Mouse (Mus musculus): ENCODE data around the gene Pxk. TPM values are rescaled to one million over a fixed set of nuclear protein-coding genes. Genes with fewer than 3 reads are reported as not detected.

Pxk gene
- polyA plus RNA-seq, 1 experiment: 25.1 TPM

DNA sequence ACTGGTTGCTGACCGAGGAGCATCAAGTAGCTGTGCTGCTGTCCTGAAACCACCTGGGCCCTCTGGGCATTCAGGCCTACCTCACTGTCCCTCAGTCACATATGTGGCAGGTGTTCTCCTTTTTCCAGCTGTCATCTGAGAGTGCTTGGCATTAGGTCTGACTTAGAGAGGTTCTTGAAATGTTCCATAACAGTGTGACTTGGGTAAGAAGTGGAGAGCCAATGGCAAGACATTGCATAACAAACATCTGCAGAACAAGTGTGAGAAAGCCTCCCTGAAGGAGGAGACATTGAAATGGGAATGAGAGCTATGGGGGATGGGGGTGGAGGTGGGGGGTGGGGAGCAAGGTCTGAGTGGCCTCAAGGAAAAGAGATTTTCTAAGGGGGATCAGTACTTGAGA, 15.1 kb upstream of the Pxk start:
- peaks cover 24% of the 10 kb centered on the region for H3K36me3 ChIP-seq (ENCODE audit: control insufficient read depth, insufficient read depth, low read length)
- peaks cover 11% of the 10 kb centered on the region for H3K4me1 ChIP-seq (replicated peaks; ENCODE audit: control insufficient read depth, insufficient read depth, low read length)
- TF ChIP-seq CTCF (IDR thresholded peaks at IDR 0.05; ENCODE audit: borderline replicate concordance, control insufficient read depth, extremely low read depth, insufficient read depth, low read length, poor library complexity) (no peak), POLR2A (IDR thresholded peaks at IDR 0.05; ENCODE audit: control insufficient read depth, extremely low read depth, insufficient read depth, low read length, poor library complexity) (no peak)
- no peak overlapping the region for H3K4me3 ChIP-seq (ENCODE audit: control insufficient read depth, insufficient read depth, low read length)
- DNase-seq: no peak
- H3K27ac ChIP-seq (ENCODE audit: control insufficient read depth, insufficient read depth, low read length): no peak overlapping the region
- 97% methylated on average over 1 of the region's 1 CpGs for WGBS
- no peaks in the 10 kb centered on the region for H3K27me3 ChIP-seq (ENCODE audit: control insufficient read depth, insufficient read depth, low read length)

DNA sequence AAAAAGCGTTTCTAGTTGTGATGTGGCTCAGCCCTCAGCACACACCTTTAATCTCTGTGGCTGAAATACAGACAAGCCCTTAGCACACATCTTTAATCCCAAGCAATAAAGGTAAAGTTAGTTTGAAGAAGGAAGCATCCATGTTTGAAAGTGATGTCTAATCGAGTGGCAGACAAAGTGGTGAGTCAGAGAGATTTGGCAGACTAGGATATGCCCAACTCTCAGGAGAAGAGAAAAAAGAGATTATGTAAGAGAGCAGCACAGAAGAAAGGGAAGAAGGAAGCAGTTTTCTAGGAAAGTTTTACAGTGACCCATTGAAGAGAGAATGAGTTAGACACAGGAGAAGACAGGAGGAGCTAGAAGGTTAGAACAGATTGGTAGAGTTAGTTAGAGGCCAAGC, 9.0 kb upstream of the Pxk start:
- Histone ChIP-seq H3K27ac (ENCODE audit: control insufficient read depth, insufficient read depth, low read length) (no peak overlapping the region), H3K4me3 (ENCODE audit: control insufficient read depth, insufficient read depth, low read length) (no peak overlapping the region), H3K36me3 (ENCODE audit: control insufficient read depth, insufficient read depth, low read length) (peaks cover 38% of the 10 kb centered on the region), H3K27me3 (ENCODE audit: control insufficient read depth, insufficient read depth, low read length) (no peaks in the 10 kb centered on the region), H3K4me1 (replicated peaks; ENCODE audit: control insufficient read depth, insufficient read depth, low read length) (no peaks in the 10 kb centered on the region)
- no peak for TF ChIP-seq CTCF (IDR thresholded peaks at IDR 0.05; ENCODE audit: borderline replicate concordance, control insufficient read depth, extremely low read depth, insufficient read depth, low read length, poor library complexity)
- TF ChIP-seq POLR2A (IDR thresholded peaks at IDR 0.05; ENCODE audit: control insufficient read depth, extremely low read depth, insufficient read depth, low read length, poor library complexity): no peak
- no peak for DNase-seq
- 96% methylated on average over 2 of the region's 2 CpGs for WGBS

- 91% methylated on average over 2 of the region's 2 CpGs for WGBS
Observed at GRCm38 (mm10) chr14:8092573-8092972, 5.4 kb upstream of the Pxk start.

DNA sequence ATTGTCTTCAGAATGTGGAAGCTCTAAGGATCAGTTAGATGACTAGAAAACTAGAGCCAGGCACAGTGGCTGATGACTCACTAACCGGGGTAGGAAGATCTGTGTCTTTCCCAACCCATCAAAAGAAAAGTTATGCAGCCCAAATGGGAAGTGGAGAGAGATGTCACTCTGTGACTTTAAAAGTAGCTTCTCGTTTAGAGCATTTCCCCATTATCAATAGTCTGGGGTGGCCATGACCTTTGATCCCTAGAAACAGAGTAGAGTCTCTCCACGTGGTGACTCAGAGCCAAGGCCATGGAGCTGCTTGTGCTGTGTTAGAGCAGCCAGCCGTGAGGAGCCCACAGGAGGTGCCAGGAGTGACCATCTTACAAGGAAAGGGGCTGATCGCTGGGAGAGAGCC, 4.6 kb upstream of the Pxk start:
- Histone ChIP-seq H3K36me3 (ENCODE audit: control insufficient read depth, insufficient read depth, low read length) (peaks cover 18% of the 10 kb centered on the region), H3K4me3 (ENCODE audit: control insufficient read depth, insufficient read depth, low read length) (no peak overlapping the region), H3K27me3 (ENCODE audit: control insufficient read depth, insufficient read depth, low read length) (no peaks in the 10 kb centered on the region), H3K4me1 (replicated peaks; ENCODE audit: control insufficient read depth, insufficient read depth, low read length) (peaks cover 8% of the 10 kb centered on the region), H3K27ac (ENCODE audit: control insufficient read depth, insufficient read depth, low read length) (no peak overlapping the region)
- no peak for DNase-seq
- TF ChIP-seq CTCF (IDR thresholded peaks at IDR 0.05; ENCODE audit: borderline replicate concordance, control insufficient read depth, extremely low read depth, insufficient read depth, low read length, poor library complexity): no peak
- no peak for TF ChIP-seq POLR2A (IDR thresholded peaks at IDR 0.05; ENCODE audit: control insufficient read depth, extremely low read depth, insufficient read depth, low read length, poor library complexity)
- 85% methylated on average over 5 of the region's 5 CpGs for WGBS

More at GRCm38 (mm10) chr14:8092573-8092972, 5.4 kb upstream of the Pxk start:
- Histone ChIP-seq H3K4me1 (replicated peaks; ENCODE audit: control insufficient read depth, insufficient read depth, low read length) (peaks cover 6% of the 10 kb centered on the region), H3K36me3 (ENCODE audit: control insufficient read depth, insufficient read depth, low read length) (peaks cover 21% of the 10 kb centered on the region), H3K4me3 (ENCODE audit: control insufficient read depth, insufficient read depth, low read length) (no peak overlapping the region), H3K27ac (ENCODE audit: control insufficient read depth, insufficient read depth, low read length) (no peak overlapping the region), H3K27me3 (ENCODE audit: control insufficient read depth, insufficient read depth, low read length) (no peaks in the 10 kb centered on the region)
- TF ChIP-seq POLR2A (IDR thresholded peaks at IDR 0.05; ENCODE audit: control insufficient read depth, extremely low read depth, insufficient read depth, low read length, poor library complexity) (no peak), CTCF (IDR thresholded peaks at IDR 0.05; ENCODE audit: borderline replicate concordance, control insufficient read depth, extremely low read depth, insufficient read depth, low read length, poor library complexity) (no peak)
- no peak for DNase-seq

DNA sequence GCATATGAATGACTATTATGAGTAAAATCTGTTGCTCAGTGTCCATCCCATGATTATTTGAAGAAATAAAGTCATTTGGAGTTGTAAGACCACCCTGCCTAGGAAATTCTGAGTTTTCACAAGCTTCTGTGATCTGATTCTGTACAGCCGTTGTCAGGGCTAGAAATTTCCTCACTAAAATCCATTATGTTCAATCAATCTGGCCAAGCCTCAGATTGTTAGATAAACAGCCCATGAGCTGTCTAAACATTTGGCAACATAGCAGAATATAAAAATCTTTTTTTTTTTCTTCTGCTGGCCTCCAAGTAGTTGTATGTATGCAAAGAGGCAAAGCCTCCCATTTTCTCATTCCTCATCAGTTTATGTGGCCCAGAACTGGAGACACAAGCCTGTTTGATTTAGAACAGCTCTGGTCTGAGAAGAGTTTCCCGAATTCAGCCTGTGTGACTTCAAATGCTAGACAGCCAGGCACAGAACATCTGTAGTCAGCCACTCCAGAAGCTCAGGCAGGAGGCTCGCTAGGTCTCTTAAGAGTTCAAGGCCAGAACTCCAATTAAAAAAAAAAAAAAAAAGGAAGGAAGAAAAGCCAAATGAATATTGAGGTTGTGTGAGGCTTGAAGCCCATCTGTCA, 3.0 kb upstream of the Pxk start:
- Histone ChIP-seq H3K27ac (ENCODE audit: control insufficient read depth, insufficient read depth, low read length) (no peak overlapping the region), H3K27me3 (ENCODE audit: control insufficient read depth, insufficient read depth, low read length) (no peaks in the 10 kb centered on the region), H3K36me3 (ENCODE audit: control insufficient read depth, insufficient read depth, low read length) (peaks cover 3% of the 10 kb centered on the region; the same call in 1 of the 2 replicates), H3K4me1 (replicated peaks; ENCODE audit: control insufficient read depth, insufficient read depth, low read length) (peaks cover 14% of the 10 kb centered on the region), H3K4me3 (ENCODE audit: control insufficient read depth, insufficient read depth, low read length) (no peak overlapping the region)
- TF ChIP-seq CTCF (IDR thresholded peaks at IDR 0.05; ENCODE audit: borderline replicate concordance, control insufficient read depth, extremely low read depth, insufficient read depth, low read length, poor library complexity) (no peak), POLR2A (IDR thresholded peaks at IDR 0.05; ENCODE audit: control insufficient read depth, extremely low read depth, insufficient read depth, low read length, poor library complexity) (no peak)
- DNase-seq: no peak
- 47% methylated on average over 3 of the region's 3 CpGs for WGBS

- WGBS: 32% methylated on average over 7 of the region's 7 CpGs
- DNase-seq: no peak
- Histone ChIP-seq H3K27me3 (ENCODE audit: control insufficient read depth, insufficient read depth, low read length) (no peaks in the 10 kb centered on the region), H3K27ac (ENCODE audit: control insufficient read depth, insufficient read depth, low read length) (no peak overlapping the region), H3K4me3 (ENCODE audit: control insufficient read depth, insufficient read depth, low read length) (no peak overlapping the region), H3K36me3 (ENCODE audit: control insufficient read depth, insufficient read depth, low read length) (no peaks in the 10 kb centered on the region), H3K4me1 (replicated peaks; ENCODE audit: control insufficient read depth, insufficient read depth, low read length) (peaks cover 17% of the 10 kb centered on the region)
- TF ChIP-seq POLR2A (IDR thresholded peaks at IDR 0.05; ENCODE audit: control insufficient read depth, extremely low read depth, insufficient read depth, low read length, poor library complexity) (no peak), CTCF (IDR thresholded peaks at IDR 0.05; ENCODE audit: borderline replicate concordance, control insufficient read depth, extremely low read depth, insufficient read depth, low read length, poor library complexity) (no peak)
Observed at GRCm38 (mm10) chr14:8095562-8095950, 2.5 kb upstream of the Pxk start.

- Histone ChIP-seq H3K36me3 (ENCODE audit: control insufficient read depth, insufficient read depth, low read length) (no peaks in the 10 kb centered on the region), H3K27ac (ENCODE audit: control insufficient read depth, insufficient read depth, low read length) (no peak overlapping the region), H3K4me3 (ENCODE audit: control insufficient read depth, insufficient read depth, low read length) (peak overlapping the region; percentile 71), H3K4me1 (replicated peaks; ENCODE audit: control insufficient read depth, insufficient read depth, low read length) (peaks cover 17% of the 10 kb centered on the region), H3K27me3 (ENCODE audit: control insufficient read depth, insufficient read depth, low read length) (no peaks in the 10 kb centered on the region)
- DNase-seq: no peak
- TF ChIP-seq CTCF (IDR thresholded peaks at IDR 0.05; ENCODE audit: borderline replicate concordance, control insufficient read depth, extremely low read depth, insufficient read depth, low read length, poor library complexity): no peak
- no peak for TF ChIP-seq POLR2A (IDR thresholded peaks at IDR 0.05; ENCODE audit: control insufficient read depth, extremely low read depth, insufficient read depth, low read length, poor library complexity)
- 3% methylated on average over 5 of the region's 5 CpGs for WGBS
Observed at GRCm38 (mm10) chr14:8098687-8098995, 630 bp downstream of the Pxk start.
